Mouse (Mus musculus) skeletal muscle tissue, postnatal 0 days (tissue): ENCODE measurements around the gene Srp68. TPM values are rescaled to one million over a fixed set of nuclear protein-coding genes. Genes with fewer than 3 reads are reported as not detected.

Experiments
- polyA plus RNA-seq: library from polyadenylated mRNA; unstranded; fragments of >200 nt; fragmentation: Nextera tagmentation; extraction: Ambion mirVana; gene quantifications from 2 replicates; pipeline ENCODE4 v1.2.1, GENCODE M21; 2015

Srp68 gene
- 70.8 and 73.0 TPM in 2 replicates for polyA plus RNA-seq

DNA sequence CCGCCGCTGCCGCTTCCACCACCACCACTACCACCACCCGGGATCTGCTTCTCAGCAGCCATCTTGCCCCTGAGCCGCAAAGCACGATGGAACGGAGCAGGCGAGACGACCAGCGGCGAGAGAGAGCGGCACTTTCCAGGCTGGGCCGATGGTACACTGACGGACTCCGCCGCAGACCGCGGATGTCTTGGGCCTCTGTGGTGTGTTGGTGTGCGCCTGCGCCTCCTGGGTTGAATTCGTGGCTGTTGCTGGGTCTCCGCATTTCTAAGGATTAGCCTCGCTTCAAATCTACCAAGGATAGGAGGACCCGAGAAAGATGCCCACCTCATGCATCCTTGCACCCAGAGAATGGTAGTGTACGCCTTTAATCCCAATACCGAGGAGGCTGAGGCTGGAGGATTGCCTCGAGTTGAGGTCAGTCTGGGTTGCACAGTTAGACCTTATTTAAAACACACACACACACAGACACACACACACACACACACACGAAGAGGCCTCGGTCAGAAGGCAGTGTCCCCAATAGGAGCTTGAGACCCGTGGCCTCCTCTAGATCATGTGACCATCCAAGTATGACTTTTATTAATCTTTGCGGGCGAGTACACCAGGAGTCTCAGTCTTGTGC lies at the start of gene Srp68:
Gene Srp68 (minus strand): TSS at position 173 of the 622 bp plus-strand sequence.

GRCm38 (mm10) chr11:116307019-116307725 lies 33.2 kb upstream of the Srp68 start, which contains the start of gene Exoc7:
TSS of gene Exoc7 (minus strand) at chr11:116307233.

GRCm38 (mm10) chr11:116280751-116281663 lies 7.0 kb upstream of the Srp68 start, which contains the start of gene Galr2:
TSS of gene Galr2 (plus strand) at chr11:116280939.

DNA sequence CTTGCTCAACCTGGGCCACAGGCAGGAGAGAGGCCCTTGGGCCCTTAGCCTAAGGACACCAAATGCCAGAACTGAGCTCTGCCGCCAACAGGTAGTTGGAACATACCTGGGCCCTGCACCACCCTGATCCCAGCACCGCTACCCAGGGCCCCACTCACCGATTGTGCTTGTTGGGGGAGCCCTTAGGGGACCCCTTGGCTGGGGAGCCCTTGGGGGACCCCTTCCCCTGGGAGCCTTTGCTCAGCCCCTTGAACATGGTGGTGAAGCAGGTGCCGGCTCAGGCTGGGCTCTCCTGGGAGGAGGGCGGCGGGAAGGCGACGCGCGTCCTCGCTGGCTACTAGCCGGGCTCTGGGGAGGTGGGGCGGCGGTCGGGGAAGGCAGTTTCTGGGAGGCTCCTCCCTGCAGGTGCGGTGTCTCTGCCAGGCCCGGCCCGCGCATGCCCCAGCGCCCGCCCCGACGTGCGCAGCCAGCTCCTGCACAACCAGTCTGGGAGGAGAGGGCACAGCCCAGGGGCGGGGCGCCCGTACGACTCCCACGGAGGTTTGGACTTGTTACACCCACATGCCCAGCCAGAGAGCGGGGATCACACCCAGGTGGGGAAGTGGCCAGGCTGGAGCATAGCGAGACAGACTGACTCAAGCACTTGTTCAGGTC lies 36.1 kb downstream of the Srp68 start, which contains the start of gene Evpl:
Gene Evpl (minus strand): TSS at position 336 of the 654 bp plus-strand sequence.

DNA sequence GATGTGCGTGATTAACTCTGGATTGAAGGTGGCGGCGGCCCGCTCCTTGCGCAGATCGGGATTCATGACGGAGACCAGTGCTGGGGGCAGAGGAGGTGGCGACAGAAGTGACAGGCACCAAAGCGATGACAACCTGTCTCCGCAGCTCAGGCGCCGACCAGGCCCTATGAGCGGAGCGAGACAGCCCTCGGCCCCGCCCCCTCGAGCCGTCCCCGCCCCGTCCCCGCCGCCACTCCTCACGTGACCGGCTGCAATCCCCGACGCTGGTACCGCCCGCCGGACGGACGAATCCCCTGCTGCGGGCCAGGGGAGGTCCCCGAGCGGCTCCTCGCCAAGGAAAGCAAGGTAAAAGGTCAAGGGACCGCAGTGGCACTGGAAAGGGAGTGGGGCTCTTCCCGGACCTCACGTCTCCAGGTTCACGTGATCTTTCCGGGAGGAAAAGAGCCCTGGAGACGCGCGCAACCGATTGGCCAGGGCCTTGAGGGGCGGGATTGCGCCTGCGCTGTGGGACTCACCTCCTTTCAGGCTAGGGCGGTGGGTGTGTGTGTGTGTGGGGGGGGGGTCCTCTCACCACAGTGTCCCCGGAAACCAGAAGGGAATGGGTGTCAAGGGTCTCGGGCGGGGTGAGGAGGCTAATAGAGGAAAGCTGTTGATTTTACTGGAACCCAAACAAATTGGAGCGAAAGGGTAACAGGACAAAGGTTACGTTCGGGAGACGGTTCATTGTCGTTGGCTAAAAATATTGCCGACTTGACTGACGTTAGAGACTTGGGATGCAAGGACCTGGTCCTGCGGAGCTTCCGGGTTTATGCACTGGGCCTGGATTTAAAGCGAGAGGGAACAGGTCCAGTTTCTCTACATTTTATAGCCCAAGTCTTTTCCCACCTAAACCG lies 75.1 kb downstream of the Srp68 start, which contains the start of the genes Ten1 and Acox1:
Gene Ten1 (plus strand): TSS at position 217 of the 893 bp plus-strand sequence.
Gene Acox1 (minus strand): TSS at position 407 of the 893 bp plus-strand sequence.

Other genes with a start within 250 kb of the Srp68 start
- 498 and 591 TPM in 2 replicates for gene H3f3b, start 246.3 kb downstream of the Srp68 start, polyA plus RNA-seq
- gene Unk, start 243.9 kb downstream of the Srp68 start, polyA plus RNA-seq, result 10.3 and 10.8 TPM in 2 replicates
- gene Unc13d, start 196.3 kb downstream of the Srp68 start, polyA plus RNA-seq, result 1.6 and 2.0 TPM in 2 replicates
- 72.0 and 74.4 TPM in 2 replicates for gene Wbp2, start 187.2 kb downstream of the Srp68 start, polyA plus RNA-seq
- gene Trim47, start 147.0 kb downstream of the Srp68 start, polyA plus RNA-seq, result 29.1 and 38.2 TPM in 2 replicates
- gene Trim65, start 143.1 kb downstream of the Srp68 start, polyA plus RNA-seq, result 2.2 and 2.3 TPM in 2 replicates
- gene Mrpl38, start 135.3 kb downstream of the Srp68 start, polyA plus RNA-seq, result 78.7 and 82.2 TPM in 2 replicates
- 8.8 TPM in 2 replicates for gene Fbf1, start 106.1 kb downstream of the Srp68 start, polyA plus RNA-seq
- 30.5 and 34.0 TPM in 2 replicates for gene Ten1, start 75.4 kb downstream of the Srp68 start, polyA plus RNA-seq
- gene Acox1, start 75.2 kb downstream of the Srp68 start, polyA plus RNA-seq, result 29.7 and 37.4 TPM in 2 replicates
- gene Evpl, start 36.1 kb downstream of the Srp68 start, polyA plus RNA-seq, result 0.46 and 1.4 TPM in 2 replicates
- gene Galr2, start 6.7 kb upstream of the Srp68 start, polyA plus RNA-seq, result 0.37 and 0.53 TPM in 2 replicates
- 56.0 and 57.2 TPM in 2 replicates for gene Exoc7, start 33.0 kb upstream of the Srp68 start, polyA plus RNA-seq
- gene Foxj1, start 61.2 kb upstream of the Srp68 start, polyA plus RNA-seq, result 0.10 and 0.19 TPM in 2 replicates
- 9.4 and 9.8 TPM in 2 replicates for gene Rnf157, start 138.8 kb upstream of the Srp68 start, polyA plus RNA-seq
- gene Ubald2, start 159.9 kb upstream of the Srp68 start, polyA plus RNA-seq, result 25.1 and 26.3 TPM in 2 replicates
- not detected in 2 replicates for gene Qrich2, start 192.0 kb upstream of the Srp68 start, polyA plus RNA-seq
- 52.5 and 54.6 TPM in 2 replicates for gene Prpsap1, start 220.0 kb upstream of the Srp68 start, polyA plus RNA-seq